Comparison of ENCODE assay signal across 8 mouse cellular contexts in genomic region chr11:107188565-107189552, GRCm38 (mm10). TPM values are rescaled to one million over a fixed set of nuclear protein-coding genes. Genes with fewer than 3 reads are reported as not detected.
DNase-seq lines count a peak whose midpoint lies in the region; ATAC-seq and TF ChIP-seq lines count a peak whose summit lies in the region.

Gene Nol11 (minus strand): TSS chr11:107189381.

- peak within 1 kb of the TSS; percentile 74 for H3K4me3 ChIP-seq in forebrain, embryonic 10.5 days
- peak within 1 kb of the TSS; percentile 65 for H3K4me3 ChIP-seq in heart, embryonic 15.5 days
- peak within 1 kb of the TSS; percentile 87 to 88 for H3K4me3 ChIP-seq in liver, embryonic 14.5 days (ENCODE audit: insufficient read depth in 1 of 2, low read depth in 2 of 2, low read length in 2 of 2)
- peak within 1 kb of the TSS; percentile 93 for H3K4me3 ChIP-seq in neural tube, embryonic 11.5 days (ENCODE audit: low read depth, low read length)
- peak within 1 kb of the TSS; percentile 84 for H3K4me3 ChIP-seq in stomach, postnatal 0 days (ENCODE audit: low read depth, low read length)

- TF ChIP-seq CTCF in liver, embryonic 14.5 days (IDR thresholded peaks at IDR 0.05; ENCODE audit: low read depth), result peak; percentile 99
- peak; percentile 99 for TF ChIP-seq CTCF in stomach, postnatal 0 days (IDR thresholded peaks at IDR 0.05; ENCODE audit: low read depth)

- peaks cover 8% of the 10 kb centered on the region for H3K4me1 ChIP-seq in forebrain, embryonic 10.5 days
- peaks cover 6% of the 10 kb centered on the region for H3K4me1 ChIP-seq in heart, embryonic 15.5 days (replicated peaks)
- peaks cover 4 to 6% of the 10 kb centered on the region in 2 experiments for H3K4me1 ChIP-seq in liver, embryonic 14.5 days (replicated peaks; ENCODE audit: control insufficient read depth in 2 of 2, insufficient read depth in 2 of 2, low read length in 1 of 2)
- H3K4me1 ChIP-seq in neural tube, embryonic 11.5 days (ENCODE audit: control insufficient read depth, insufficient read depth, low read length), result peaks cover 5% of the 10 kb centered on the region; the same call in 1 of the 2 replicates
- H3K4me1 ChIP-seq in stomach, postnatal 0 days (replicated peaks; ENCODE audit: control insufficient read depth, insufficient read depth), result 0 out of 2 replicates have a peak, but pooled peaks cover 4% of the 10 kb centered on the region

- peak within 1 kb of the TSS; percentile 94 for H3K27ac ChIP-seq in forebrain, embryonic 10.5 days
- H3K27ac ChIP-seq in heart, embryonic 15.5 days, result peak within 1 kb of the TSS; percentile 69
- H3K27ac ChIP-seq in liver, embryonic 14.5 days, result peak within 1 kb of the TSS; percentile 55
- H3K27ac ChIP-seq in neural tube, embryonic 11.5 days (ENCODE audit: low read depth, low read length), result peak within 1 kb of the TSS; percentile 9; the same call in 1 of the 2 replicates
- H3K27ac ChIP-seq in stomach, postnatal 0 days (replicated peaks), result peak within 1 kb of the TSS; percentile 74

- peak within 1 kb of the TSS; percentile 83 for H3K4me2 ChIP-seq in heart, embryonic 15.5 days
- peak within 1 kb of the TSS; percentile 93 for H3K4me2 ChIP-seq in liver, embryonic 14.5 days (ENCODE audit: low read depth)
- H3K4me2 ChIP-seq in neural tube, embryonic 11.5 days (ENCODE audit: low read depth), result peak within 1 kb of the TSS; percentile 86
- peak within 1 kb of the TSS; percentile 93 for H3K4me2 ChIP-seq in stomach, postnatal 0 days (replicated peaks; ENCODE audit: low read depth)

- peak; percentile 92 for ATAC-seq in heart, embryonic 15.5 days (replicated peaks; ENCODE audit: insufficient number of reproducible peaks, insufficient read depth, low FRiP score, low read depth)
- peak; percentile 93 for ATAC-seq in liver, embryonic 14.5 days (ENCODE audit: insufficient read depth)
- peak; percentile 93 for ATAC-seq in neural tube, embryonic 11.5 days (ENCODE audit: insufficient read depth, low FRiP score, low TSS enrichment)
- peak; percentile 98 for ATAC-seq in stomach, postnatal 0 days (ENCODE audit: low FRiP score, low TSS enrichment)

- TF ChIP-seq EP300 in liver, embryonic 14.5 days (IDR thresholded peaks at IDR 0.05; ENCODE audit: low read depth), result peak; percentile 66
- TF ChIP-seq EP300 in stomach, postnatal 0 days (optimal IDR thresholded peaks at IDR 0.05), result peak; percentile 98

- H3K9me3 ChIP-seq in forebrain, embryonic 10.5 days, result no peaks in the 10 kb centered on the region
- H3K9me3 ChIP-seq in heart, embryonic 15.5 days (replicated peaks), result no peaks in the 10 kb centered on the region
- no peaks in the 10 kb centered on the region for H3K9me3 ChIP-seq in liver, embryonic 14.5 days (ENCODE audit: control insufficient read depth, low read length)
- no peaks in the 10 kb centered on the region for H3K9me3 ChIP-seq in neural tube, embryonic 11.5 days (ENCODE audit: control insufficient read depth, low read length)
- no peaks in the 10 kb centered on the region for H3K9me3 ChIP-seq in stomach, postnatal 0 days (ENCODE audit: control insufficient read depth, low read length)

- peaks cover 36% of the 10 kb centered on the region for H3K36me3 ChIP-seq in forebrain, embryonic 10.5 days (replicated peaks)
- peaks cover 24% of the 10 kb centered on the region for H3K36me3 ChIP-seq in heart, embryonic 15.5 days
- peaks cover 17% of the 10 kb centered on the region for H3K36me3 ChIP-seq in liver, embryonic 14.5 days (replicated peaks; ENCODE audit: control insufficient read depth, insufficient read depth, low read depth)
- H3K36me3 ChIP-seq in neural tube, embryonic 11.5 days (ENCODE audit: control insufficient read depth, insufficient read depth, low read length), result 0 out of 2 replicates have a peak, but pooled peaks cover 3% of the 10 kb centered on the region
- H3K36me3 ChIP-seq in stomach, postnatal 0 days (ENCODE audit: control insufficient read depth, insufficient read depth, low read length), result peaks cover 10% of the 10 kb centered on the region

- under 1% methylated on average over 62 of the region's 62 CpGs for WGBS in forebrain, embryonic 10.5 days
- WGBS in heart, embryonic 15.5 days, result under 1% methylated on average over 62 of the region's 62 CpGs
- WGBS in liver, embryonic 14.5 days (ENCODE audit: insufficient replicate concordance), result under 1% methylated on average over 62 of the region's 62 CpGs
- under 1% methylated on average over 62 of the region's 62 CpGs for WGBS in neural tube, embryonic 11.5 days
- under 1% methylated on average over 62 of the region's 62 CpGs for WGBS in stomach, postnatal 0 days

- peak; percentile 97 to 98 for DNase-seq in CD8-positive naive resting alpha-beta T cell, adult 2 months (ENCODE audit: low read depth in 2 of 2, low spot score in 2 of 2)
- DNase-seq in c-Kit-positive CD71-negative TER-119-negative erythroid progenitor cells, embryonic 14.5 days (ENCODE audit: low read depth), result peak; percentile 98
- DNase-seq in forebrain, embryonic 10.5 days (ENCODE audit: extremely low spot score, low spot score), result peak; percentile 98
- DNase-seq in kidney, postnatal 25 days, result peak; percentile 98 to 99
- peak; percentile 95 to 97 (median 97) for DNase-seq in liver, embryonic 14.5 days (ENCODE audit: low read depth in 3 of 3, low spot score in 3 of 3)
- peak; percentile 98 for DNase-seq in neural tube, embryonic 11.5 days (ENCODE audit: low spot score)
- peak; percentile 99 for DNase-seq in stomach, postnatal 0 days (ENCODE audit: low spot score)

- no peaks in the 10 kb centered on the region for H3K27me3 ChIP-seq in forebrain, embryonic 10.5 days (ENCODE audit: poor library complexity, severe bottlenecking)
- H3K27me3 ChIP-seq in heart, embryonic 15.5 days, result no peaks in the 10 kb centered on the region
- no peaks in the 10 kb centered on the region for H3K27me3 ChIP-seq in liver, embryonic 14.5 days (ENCODE audit: control insufficient read depth, insufficient read depth, low read length)
- no peaks in the 10 kb centered on the region for H3K27me3 ChIP-seq in neural tube, embryonic 11.5 days (ENCODE audit: control insufficient read depth, insufficient read depth, low read length)
- H3K27me3 ChIP-seq in stomach, postnatal 0 days (ENCODE audit: control insufficient read depth, insufficient read depth, low read length), result no peaks in the 10 kb centered on the region

- H3K9ac ChIP-seq in heart, embryonic 15.5 days, result peak within 1 kb of the TSS; percentile 72
- H3K9ac ChIP-seq in liver, embryonic 14.5 days (replicated peaks), result peak within 1 kb of the TSS; percentile 90
- peak within 1 kb of the TSS; percentile 92 for H3K9ac ChIP-seq in neural tube, embryonic 11.5 days (ENCODE audit: low read length)
- peak within 1 kb of the TSS; percentile 87 for H3K9ac ChIP-seq in stomach, postnatal 0 days (ENCODE audit: low read length)

RNA-seq across cellular contexts. Expression of gene Nol11, which starts in this region (rescaled TPM):
- polyA plus RNA-seq in forebrain, embryonic 10.5 days (2016; fragmentation: Nextera tagmentation; extraction: Ambion mirVana), result 77.3 and 84.4 TPM in 2 replicates
- 39.3 and 42.2 TPM in 2 replicates for polyA plus RNA-seq in heart, embryonic 15.5 days (2015; fragmentation: Nextera tagmentation; extraction: Ambion mirVana)
- 7.0 and 11.3 TPM in 2 replicates for polyA plus RNA-seq in liver, embryonic 14.5 days (2012; rRNA removed)
- 19.9 and 20.5 TPM in 2 replicates for polyA plus RNA-seq in liver, embryonic 14.5 days (2014; fragmentation: Nextera tagmentation; extraction: Ambion mirVana)
- polyA plus RNA-seq in neural tube, embryonic 11.5 days (2014; fragmentation: Nextera tagmentation; extraction: Ambion mirVana), result 69.8 and 74.0 TPM in 2 replicates
- 17.5 and 18.7 TPM in 2 replicates for polyA plus RNA-seq in stomach, postnatal 0 days (2015; fragmentation: Nextera tagmentation; extraction: Ambion mirVana)

Comparison
In these comparisons a context has a peak if more than half of its experiments do, and no peak if none do; other contexts are left out.
1. Peak in every context shown above with its lines: DNase-seq, ATAC-seq, H3K4me3 ChIP-seq and H3K27ac ChIP-seq.
2. H3K27ac ChIP-seq: peak in every context shown above with its lines; median percentile 94 in forebrain, embryonic 10.5 days; 74 in stomach, postnatal 0 days; 69 in heart, embryonic 15.5 days; 55 in liver, embryonic 14.5 days; 9 in neural tube, embryonic 11.5 days.